Mouse (Mus musculus): ENCODE data around the gene Prm3. TPM values are rescaled to one million over a fixed set of nuclear protein-coding genes. Genes with fewer than 3 reads are reported as not detected.

The Prm3 gene
- not detected for polyA plus RNA-seq (2017; shearing (Covaris generic))

DNA sequence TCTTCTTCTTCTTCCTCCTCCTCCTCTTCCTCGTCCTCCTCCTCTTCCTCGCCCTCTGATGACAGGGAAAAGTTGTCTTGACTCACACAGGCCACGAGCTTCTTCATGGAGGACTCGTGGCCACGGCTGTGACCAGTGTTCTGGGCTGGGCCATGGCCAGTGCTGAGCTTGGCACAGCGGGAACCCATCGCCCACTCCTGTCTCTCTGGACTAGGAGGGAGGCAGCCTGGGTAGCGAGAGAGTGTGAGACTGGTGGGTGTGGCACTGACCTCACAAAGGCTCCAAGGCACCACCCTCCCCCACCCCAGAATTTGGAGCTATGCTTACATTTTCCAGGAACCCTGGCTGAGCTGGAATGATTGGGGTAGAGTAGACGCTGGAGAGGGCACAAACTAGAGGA lies at the start of gene Prm3:
Gene Prm3, minus strand, starts transcription at position 213 of the 400 bp plus-strand sequence.

DNA sequence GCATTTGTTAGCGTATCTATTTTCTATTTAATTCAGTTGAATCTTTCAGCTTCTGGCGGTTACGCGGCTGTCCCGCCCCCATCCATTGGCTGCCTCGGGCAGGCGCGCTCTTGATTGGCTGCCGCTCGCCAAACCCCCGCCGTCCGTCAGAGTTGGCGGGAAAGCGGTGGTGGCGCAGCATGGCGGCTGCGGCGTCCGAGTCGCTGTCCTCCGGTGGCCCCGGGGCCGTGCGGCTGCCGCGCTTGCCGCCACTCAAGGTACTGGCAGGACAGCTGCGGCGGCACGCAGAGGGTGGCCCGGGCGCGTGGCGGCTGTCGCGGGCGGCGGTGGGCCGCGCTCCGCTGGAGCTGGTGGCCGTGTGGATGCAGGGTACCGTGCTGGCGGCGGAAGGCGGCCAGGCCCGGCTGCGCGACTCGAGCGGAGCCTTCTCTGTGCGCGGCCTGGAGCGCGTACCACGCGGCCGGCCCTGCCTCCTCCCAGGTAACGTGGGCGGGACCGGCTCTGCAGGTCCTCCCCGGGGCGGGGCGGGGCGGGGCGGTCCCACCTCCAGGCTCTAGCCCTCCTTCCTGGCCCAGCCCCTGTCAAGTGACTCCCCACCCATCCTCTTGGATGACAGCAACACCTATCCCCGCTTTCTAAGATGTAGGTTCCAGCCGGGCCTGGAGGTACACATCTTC lies 44.3 kb upstream of the Prm3 start, which contains the start of gene Rmi2:
Gene Rmi2, plus strand, starts transcription at position 149 of the 677 bp plus-strand sequence.

DNA sequence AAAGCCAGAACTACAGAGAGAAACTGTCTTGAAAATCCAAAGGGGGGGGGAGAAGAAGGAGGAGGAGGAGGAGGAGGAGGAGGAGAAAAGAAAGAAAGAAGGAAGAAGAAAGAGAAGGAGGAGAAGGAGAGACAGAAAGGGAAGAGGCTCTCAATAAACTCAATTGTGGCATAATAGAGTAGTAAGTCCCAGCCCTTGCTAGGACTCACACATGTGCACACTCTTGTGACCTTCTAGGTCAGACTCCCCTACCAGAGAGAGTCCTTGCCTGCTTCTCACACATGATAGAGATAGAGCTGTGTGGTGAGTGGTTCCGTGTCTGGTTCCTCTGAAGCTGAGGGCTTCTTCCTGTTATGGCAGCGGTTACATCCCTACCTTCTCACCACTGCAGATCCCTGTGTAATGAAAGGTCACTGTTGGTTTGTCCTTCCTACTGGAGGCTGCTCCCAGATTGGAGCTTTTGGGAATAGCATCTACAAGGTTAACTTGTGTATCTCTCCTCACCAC lies 22.2 kb upstream of the Prm3 start, which contains the start of gene Gm11172:
Gene Gm11172, plus strand, starts transcription at position 51 of the 507 bp plus-strand sequence.

DNA sequence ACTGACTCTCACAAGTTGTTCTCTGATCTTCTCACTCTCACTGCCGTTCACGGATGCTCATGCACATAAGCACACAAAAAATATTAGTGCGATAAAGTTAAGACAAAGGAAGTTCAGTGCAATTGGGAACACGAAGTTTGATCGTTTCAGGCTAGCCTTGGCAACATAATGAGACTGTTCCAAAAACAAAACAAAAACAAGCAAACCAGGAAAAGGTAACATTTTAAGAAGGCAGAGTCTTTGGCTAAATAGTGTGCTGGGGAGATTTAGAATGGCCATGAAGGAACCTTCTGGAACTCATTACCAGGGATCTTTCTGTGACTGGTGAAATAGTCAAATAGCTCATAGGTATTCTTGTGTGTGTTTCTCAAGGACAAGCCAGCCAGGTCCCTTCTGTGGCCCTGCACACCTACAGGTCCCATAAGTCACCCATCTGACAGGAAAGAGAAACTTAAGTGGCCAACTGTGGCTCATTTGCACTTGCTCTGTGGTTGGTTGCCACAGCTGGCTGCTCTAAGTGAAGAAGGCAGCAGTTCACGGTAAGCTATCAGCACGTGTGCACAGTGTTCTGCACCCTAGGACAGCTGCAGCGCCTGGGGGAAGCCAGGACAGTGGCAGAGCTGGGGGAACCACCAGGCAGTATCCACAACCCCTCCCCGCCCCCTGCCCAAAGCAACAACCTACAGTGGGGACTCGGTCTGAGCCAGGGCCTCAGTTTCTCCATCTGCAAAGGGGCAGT lies 15.2 kb upstream of the Prm3 start, which contains the start of gene Prm1:
Gene Prm1, minus strand, starts transcription at position 51 of the 739 bp plus-strand sequence.

DNA sequence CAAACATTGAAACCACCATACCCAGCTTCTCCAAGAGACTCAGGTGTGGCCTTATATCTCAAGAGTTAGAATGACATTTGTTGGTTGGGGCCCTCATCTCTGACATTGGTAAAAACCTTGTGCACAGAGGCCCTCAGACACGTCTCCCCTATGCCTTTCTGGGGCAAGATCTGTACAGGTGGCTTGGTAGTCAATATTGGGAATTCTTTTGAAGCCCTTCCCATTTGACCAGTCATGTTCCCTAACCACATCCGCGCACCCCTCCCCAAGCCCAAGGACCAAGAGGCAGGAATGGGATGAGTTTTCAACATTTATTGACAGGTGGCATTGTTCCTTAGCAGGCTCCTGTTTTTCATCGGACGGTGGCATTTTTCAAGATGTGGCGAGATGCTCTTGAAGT lies 5.3 kb upstream of the Prm3 start, which contains the start of gene Prm2:
Gene Prm2, minus strand, starts transcription at position 101 of the 400 bp plus-strand sequence.

GRCm38 (mm10) chr16:10788271-10788670 lies 2.4 kb downstream of the Prm3 start, which contains the start of gene Tnp2:
Tnp2 (minus strand) TSS chr16:10788660.

GRCm38 (mm10) chr16:10785371-10786231 lies 5.1 kb downstream of the Prm3 start, which contains the start of gene Socs1:
Socs1 (minus strand) TSS chr16:10785536.

Other genes with a start within 250 kb of the Prm3 start
- 10 to 100 TPM; 34.4 to 37.8 TPM for gene Dexi, start 247.9 kb downstream of the Prm3 start, polyA plus RNA-seq (2017; shearing (Covaris generic))
- gene Clec16a, start 245.6 kb downstream of the Prm3 start, polyA plus RNA-seq (2017; shearing (Covaris generic)) = 10 to 100 TPM; 25.1 to 29.0 TPM
- 100 to 1,000 TPM in 1 of 2 experiments, 10 to 100 TPM in 1; 86.6 to 138 TPM for gene Socs1, start 5.4 kb downstream of the Prm3 start, polyA plus RNA-seq (2017; shearing (Covaris generic))
- gene Tnp2, start 2.3 kb downstream of the Prm3 start, polyA plus RNA-seq (2017; shearing (Covaris generic)) = 1 to 10 TPM; 1.6 to 5.0 TPM
- gene Prm2, start 5.2 kb upstream of the Prm3 start, polyA plus RNA-seq (2017; shearing (Covaris generic)) = under 1 TPM in 1 of 2 experiments, not detected in 1; 0.43 TPM
- 1 to 10 TPM; 1.1 to 2.1 TPM for gene Prm1, start 14.9 kb upstream of the Prm3 start, polyA plus RNA-seq (2017; shearing (Covaris generic))
- not detected for gene Gm11172, start 22.0 kb upstream of the Prm3 start, polyA plus RNA-seq (2017; shearing (Covaris generic))
- 1 to 10 TPM; 2.9 to 5.3 TPM for gene Rmi2, start 44.1 kb upstream of the Prm3 start, polyA plus RNA-seq (2017; shearing (Covaris generic))

All from inflammation-experienced regulatory T-cells (primary cell).